Mouse (Mus musculus) megakaryocyte, embryonic 14.5 days (primary cell): ENCODE measurements at regions not wholly inside any gene's neighbourhood (a gene's known extent, or its start where the extent isn't known, plus 50 kb on each side); places are given as distances from the start of the nearest gene placed in this dataset.

Experiments
- FLI1 ChIP-seq: IDR thresholded peaks from 2 replicates; pipeline ENCODE4 v1.6.1; 2012; ENCODE audit warnings: low read length, inconsistent platforms, mixed read lengths
- GATA1 ChIP-seq: IDR thresholded peaks from 3 replicates; pipeline ENCODE4 v1.6.1; 2012; ENCODE audit warnings: mixed read lengths, low read length, inconsistent platforms, borderline replicate concordance

GRCm38 (mm10) chr10:111702435-111702834 is 196.3 kb downstream of the Phlda1 start:
- no peak for TF ChIP-seq GATA1
- no peak for TF ChIP-seq FLI1
